Mouse (Mus musculus) left cerebral cortex, adult 8-10 months (tissue): ENCODE results near the gene Mrpl38. TPM values are rescaled to one million over a fixed set of nuclear protein-coding genes. Genes with fewer than 3 reads are reported as not detected.
"Not testable (repeated sequence)": the region's sequence is repeated elsewhere in the genome, so short reads cannot be mapped to it uniquely, and the experiment has no call there.

Source experiments
- DNase-seq, 2 experiments: peaks; one replicate each; pipeline ENCODE4 v3.0.0; 2022; ENCODE audit warnings: low spot score in 2 of 2
- total RNA-seq, 4 experiments: library from RNA; stranded (reverse); gene quantifications; 2 replicates each; pipeline ENCODE4 v1.2.4; 2022

The Mrpl38 gene
- total RNA-seq, 4 experiments from 2014 or later = 43.3 to 64.9 (median 56.2) TPM

- no peak for DNase-seq
These were observed 44.7 kb downstream of the Mrpl38 start for GRCm38 (mm10) chr11:116093771-116094565.

- not testable (repeated sequence) for DNase-seq
These were observed 45.7 kb downstream of the Mrpl38 start for GRCm38 (mm10) chr11:116092959-116093358.

- DNase-seq = no peak
These were observed 47.1 kb downstream of the Mrpl38 start for GRCm38 (mm10) chr11:116091591-116091990.

- no peak for DNase-seq
These were observed 49.1 kb downstream of the Mrpl38 start for GRCm38 (mm10) chr11:116089545-116089944.

DNA sequence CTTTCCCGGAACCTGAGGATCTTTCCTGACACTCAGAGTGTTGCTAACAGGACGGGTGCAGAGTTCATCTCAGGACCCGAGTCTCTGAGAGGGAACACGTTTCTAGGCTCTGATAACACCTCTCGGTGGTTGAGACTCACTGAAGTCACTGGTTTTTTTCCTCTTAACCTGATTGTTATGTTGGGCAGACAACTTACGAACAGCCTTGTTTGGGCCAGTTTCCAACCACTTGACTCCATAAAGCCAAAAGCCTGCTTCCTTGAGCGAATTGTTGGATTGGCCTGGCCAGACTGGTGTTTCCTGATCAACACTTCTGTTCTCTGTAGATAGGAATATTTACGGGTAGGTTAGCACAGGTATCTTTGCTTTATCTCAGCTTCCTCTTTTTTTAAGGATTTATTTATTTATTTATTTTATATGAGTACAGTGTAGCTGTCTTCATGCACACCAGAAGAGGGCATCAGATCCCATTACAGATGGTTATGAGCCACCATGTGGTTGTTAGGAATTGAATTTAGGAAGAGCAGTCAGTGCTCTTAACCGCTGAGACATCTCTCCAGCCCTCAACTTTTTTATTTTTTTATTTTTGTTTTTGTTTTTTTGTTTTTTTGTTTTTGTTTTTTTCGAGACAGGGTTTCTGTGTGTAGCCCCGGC is 49.8 kb downstream of the Mrpl38 start:
- no peak for DNase-seq

- no peak for DNase-seq
These were observed 50.5 kb downstream of the Mrpl38 start for GRCm38 (mm10) chr11:116088188-116088587.

DNA sequence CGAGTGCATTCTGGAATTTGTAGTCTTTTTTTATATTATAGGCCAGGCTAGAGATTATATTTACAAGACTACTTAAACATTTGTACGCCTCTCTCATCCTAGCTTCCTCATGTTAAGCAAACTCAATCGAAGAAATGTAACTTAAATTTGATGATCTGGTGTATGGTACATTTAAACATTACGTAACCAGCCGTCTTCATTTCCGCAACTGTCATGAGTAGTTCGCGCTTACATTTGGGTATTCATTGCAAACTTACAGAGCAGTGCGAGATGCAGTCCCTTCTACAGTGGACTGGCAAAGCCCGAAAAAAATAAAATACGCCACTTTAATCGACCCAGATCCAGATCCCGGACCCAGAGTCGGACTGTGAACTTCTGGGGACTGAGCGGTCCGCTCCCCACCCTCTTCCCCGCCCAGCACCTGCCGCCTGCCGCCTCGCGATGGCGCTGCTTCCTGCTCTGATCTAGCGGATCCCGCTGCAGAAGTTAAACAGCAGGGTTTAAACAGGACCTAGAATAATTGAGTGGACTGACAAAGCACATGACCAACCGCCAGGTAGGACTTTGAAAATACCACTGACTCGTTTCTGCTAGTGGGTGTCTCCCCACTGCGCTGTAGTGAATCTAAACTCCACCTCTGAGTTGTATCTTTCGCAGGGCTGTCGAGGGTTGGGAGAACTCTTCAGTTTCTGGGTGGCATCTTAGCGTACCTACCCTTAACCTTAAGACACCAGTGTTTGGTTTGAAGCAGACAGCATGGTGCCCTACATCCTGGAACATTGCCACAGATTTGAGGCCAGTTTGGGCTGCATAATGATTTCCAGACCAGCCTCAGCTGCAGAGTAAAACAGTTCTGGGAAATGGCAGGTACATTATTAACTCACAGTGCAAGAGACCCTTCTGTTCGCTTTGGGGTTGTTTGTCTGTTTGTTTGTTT is 51.2 kb downstream of the Mrpl38 start:
- peak; percentile 62 to 73 for DNase-seq

DNA sequence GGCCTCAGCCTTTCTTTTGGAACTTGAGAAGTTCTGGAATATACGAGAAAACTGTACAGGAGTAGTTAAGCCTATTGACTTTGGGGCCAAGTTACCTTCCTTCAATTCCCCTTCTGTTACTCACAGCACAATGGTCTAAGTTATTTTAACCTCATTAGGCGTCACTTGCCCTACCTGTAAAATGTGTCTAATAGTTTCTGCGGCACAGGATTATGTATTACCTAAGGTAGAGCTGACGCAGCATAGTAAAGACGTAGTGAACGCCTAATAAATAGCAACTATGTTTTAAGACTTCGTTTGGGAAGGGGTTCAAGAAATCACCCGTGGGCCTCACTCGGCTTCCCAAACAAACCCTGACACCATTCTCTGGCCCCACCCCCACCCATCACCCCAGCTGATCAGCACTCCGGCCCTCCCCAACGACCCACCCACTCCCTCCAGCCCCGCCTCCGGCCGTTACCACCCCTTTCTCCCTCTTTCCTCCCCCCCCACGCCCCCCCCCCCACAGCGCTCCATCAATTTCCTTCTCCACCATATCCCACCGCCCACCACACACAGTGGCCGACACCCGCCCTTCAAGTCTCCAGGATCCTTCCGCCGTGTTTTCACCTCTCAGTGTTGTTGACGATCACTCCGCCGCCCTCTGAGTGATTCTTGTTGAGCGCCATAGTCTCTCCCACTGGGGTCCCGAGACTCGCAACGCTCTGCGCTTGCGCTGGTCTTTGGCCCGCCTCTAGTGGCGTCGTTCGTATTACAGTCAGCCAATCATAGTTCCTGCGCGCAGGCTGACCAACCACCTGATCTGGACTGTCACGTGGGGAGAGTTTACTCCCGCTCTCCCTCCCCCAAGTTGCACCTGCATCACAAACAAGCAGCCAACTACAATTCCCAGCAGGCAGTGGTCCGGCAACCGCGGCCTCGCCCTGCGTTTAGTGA is 52.1 kb downstream of the Mrpl38 start, which contains the start of gene Wbp2:
TSS of gene Wbp2 (minus strand) at position 738 of the 936 bp plus-strand sequence.
- DNase-seq = peak; percentile 88 to 99

DNA sequence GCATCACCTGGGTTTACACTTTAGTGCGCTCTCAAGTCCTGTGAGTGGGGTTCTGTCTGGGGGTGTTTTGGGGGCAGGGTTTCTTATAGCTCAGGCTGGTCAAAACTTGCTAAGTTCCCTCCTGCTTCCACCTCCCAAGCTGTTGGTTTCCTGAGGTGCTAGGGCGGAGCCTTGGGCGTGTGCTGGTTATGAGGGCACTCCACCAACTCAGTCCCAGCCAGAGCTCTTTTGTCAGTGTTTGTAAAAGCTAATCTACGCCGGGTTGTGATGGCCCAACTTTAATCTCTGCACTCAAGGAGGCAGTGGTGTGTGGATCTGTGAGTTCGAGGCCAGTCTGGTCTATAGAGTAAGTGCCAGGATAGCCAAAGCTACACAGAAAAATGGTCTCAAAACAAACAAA is 54.5 kb downstream of the Mrpl38 start:
- no peak for DNase-seq

GRCm38 (mm10) chr11:116083096-116083672 is 55.5 kb downstream of the Mrpl38 start:
- no peak for DNase-seq

Other genes starting within 250 kb of the Mrpl38 start
- gene Smim5, start 238.9 kb downstream of the Mrpl38 start, total RNA-seq = 1 to 10 TPM in 1 of 4 experiments, under 1 TPM in 2, not detected in 1; 0.78 to 1.6 (median 0.95) TPM
- not detected for gene Smim6, start 226.9 kb downstream of the Mrpl38 start, total RNA-seq
- 10 to 100 TPM; 42.0 to 61.0 (median 55.7) TPM for gene Sap30bp, start 205.6 kb downstream of the Mrpl38 start, total RNA-seq
- 10 to 100 TPM; 23.5 to 33.0 (median 25.2) TPM for gene Recql5, start 205.4 kb downstream of the Mrpl38 start, total RNA-seq
- gene Itgb4, start 164.2 kb downstream of the Mrpl38 start, total RNA-seq = 10 to 100 TPM in 3 of 4 experiments, 1 to 10 TPM in 1; 9.4 to 13.4 (median 11.3) TPM
- gene Galk1, start 126.1 kb downstream of the Mrpl38 start, total RNA-seq = 10 to 100 TPM; 16.1 to 19.7 (median 18.6) TPM
- gene H3f3b, start 110.9 kb downstream of the Mrpl38 start, total RNA-seq = 100 to 1,000 TPM; 272 to 296 (median 284) TPM
- gene Unk, start 108.5 kb downstream of the Mrpl38 start, total RNA-seq = 10 to 100 TPM; 23.4 to 27.7 (median 25.0) TPM
- gene Unc13d, start 60.9 kb downstream of the Mrpl38 start, total RNA-seq = 1 to 10 TPM; 1.2 to 4.1 (median 1.7) TPM
- 100 to 1,000 TPM; 414 to 460 (median 438) TPM for gene Wbp2, start 51.9 kb downstream of the Mrpl38 start, total RNA-seq
- gene Trim47, start 11.7 kb downstream of the Mrpl38 start, total RNA-seq = 1 to 10 TPM; 5.6 to 8.1 (median 7.0) TPM
- 1 to 10 TPM; 6.3 to 7.7 (median 7.4) TPM for gene Trim65, start 7.7 kb downstream of the Mrpl38 start, total RNA-seq
- gene Fbf1, start 29.3 kb upstream of the Mrpl38 start, total RNA-seq = 10 to 100 TPM; 68.8 to 81.3 (median 76.5) TPM
- gene Ten1, start 60.0 kb upstream of the Mrpl38 start, total RNA-seq = 10 to 100 TPM; 34.4 to 47.6 (median 39.6) TPM
- gene Acox1, start 60.2 kb upstream of the Mrpl38 start, total RNA-seq = 100 to 1,000 TPM; 122 to 132 (median 126) TPM
- gene Evpl, start 99.2 kb upstream of the Mrpl38 start, total RNA-seq = 1 to 10 TPM; 2.1 to 2.8 (median 2.5) TPM
- gene Srp68, start 135.3 kb upstream of the Mrpl38 start, total RNA-seq = 10 to 100 TPM; 66.5 to 72.8 (median 70.5) TPM
- not detected for gene Galr2, start 142.1 kb upstream of the Mrpl38 start, total RNA-seq
- gene Exoc7, start 168.4 kb upstream of the Mrpl38 start, total RNA-seq = 100 to 1,000 TPM in 3 of 4 experiments, 10 to 100 TPM in 1; 99.6 to 115 (median 106) TPM
- 1 to 10 TPM; 4.4 to 8.6 (median 4.7) TPM for gene Foxj1, start 196.5 kb upstream of the Mrpl38 start, total RNA-seq